Mouse (Mus musculus): ENCODE results near the gene Evi2a.

Gene Evi2a

DNA sequence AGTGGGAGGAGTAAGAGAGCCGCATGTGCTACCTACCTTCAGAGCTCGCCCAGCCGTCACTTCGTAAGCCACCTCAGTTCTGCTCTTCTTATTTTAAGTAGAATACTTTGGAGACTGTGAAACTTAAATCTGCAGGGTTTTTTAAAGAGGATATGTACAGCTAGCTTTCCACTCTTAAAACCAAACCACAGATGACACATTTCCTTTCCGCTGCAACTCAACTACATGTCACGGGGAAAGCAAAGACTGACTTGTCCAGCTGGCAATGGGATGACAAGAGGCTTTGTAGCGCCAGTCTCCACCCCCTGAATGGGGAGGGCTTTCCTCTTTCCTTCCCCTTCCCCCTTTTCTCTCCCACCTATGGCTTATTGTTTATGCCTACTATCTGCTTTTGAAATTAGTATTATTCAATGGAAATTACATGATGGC is at the start of gene Evi2a, which contains the start of gene Evi2:
TSS of gene Evi2a (minus strand) at position 277 of the 429 bp plus-strand sequence.
TSS of gene Evi2 (minus strand) at position 257 of the 429 bp plus-strand sequence.
- in situ Hi-C loops (cut with MboI; ENCODE audit: unreplicated experiment in 2 of 2): no loop called here

DNA sequence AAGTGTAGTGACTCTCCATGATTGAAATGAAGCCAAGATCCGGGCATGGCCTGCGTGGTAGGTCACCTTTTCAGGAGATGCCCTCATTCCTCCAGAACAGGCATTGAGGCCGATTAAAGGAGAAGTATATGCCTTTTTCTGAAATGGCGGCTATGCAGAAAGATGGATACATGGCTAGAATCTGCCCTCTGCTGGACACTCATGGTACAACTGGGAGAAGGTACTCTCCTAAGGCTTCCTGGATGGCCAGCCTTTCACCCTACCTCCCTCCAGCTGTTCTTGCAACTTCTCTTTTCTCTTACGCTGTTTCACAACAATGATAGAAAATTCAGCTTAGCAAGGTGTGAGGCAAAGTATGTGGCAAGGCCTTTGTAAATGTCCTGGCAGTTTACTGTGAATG is 47.3 kb upstream of the Evi2a start:
- in situ Hi-C loops (cut with MboI; ENCODE audit: unreplicated experiment in 2 of 2): loop anchor here (5.0 to 25.0 kb wide), 8 partner anchors 93 to 740 kb away; partner anchors contain the start of genes Gm9964 (in 1 of the 2) and Lyrm9 (in 1 of the 2)

DNA sequence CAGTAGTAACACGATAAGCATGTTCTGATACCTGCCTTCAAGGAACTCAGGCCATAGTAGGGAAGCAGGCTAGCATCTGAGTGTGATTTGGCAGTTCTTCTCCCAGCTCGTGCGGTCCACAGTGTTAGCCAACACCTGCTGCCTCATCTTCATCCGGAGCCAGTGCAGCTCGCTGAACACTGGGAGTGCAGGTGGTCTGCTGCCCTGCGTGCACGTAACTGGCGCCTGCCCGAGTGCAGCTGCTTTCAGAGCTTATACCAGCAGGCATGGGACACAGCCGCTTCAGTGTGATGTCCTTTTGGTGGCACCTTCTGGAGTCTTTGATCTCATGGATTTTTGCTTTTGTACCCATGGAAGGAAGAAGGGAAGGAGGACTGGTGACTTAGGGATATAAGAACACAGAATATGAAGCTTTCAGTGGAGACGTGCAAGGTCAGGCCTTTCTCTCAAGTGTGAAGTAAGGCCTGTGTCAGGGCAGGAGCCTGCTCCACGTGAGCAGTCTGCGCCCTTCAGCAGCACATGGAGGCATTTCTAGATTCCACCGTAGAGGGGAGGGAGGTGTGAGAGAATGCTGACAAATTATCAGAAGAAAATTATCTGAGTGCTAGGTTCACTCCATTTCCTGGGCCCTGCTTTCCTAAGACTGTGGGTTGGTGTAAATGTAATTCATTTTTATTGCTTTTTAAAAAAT is 45.1 kb upstream of the Evi2a start:
- in situ Hi-C loops (cut with MboI; ENCODE audit: unreplicated experiment in 2 of 2): loop anchor here (5.0 to 25.0 kb wide), 8 partner anchors 91 to 738 kb away; partner anchors contain the start of genes Gm9964 (in 1 of the 2) and Lyrm9 (in 1 of the 2)

DNA sequence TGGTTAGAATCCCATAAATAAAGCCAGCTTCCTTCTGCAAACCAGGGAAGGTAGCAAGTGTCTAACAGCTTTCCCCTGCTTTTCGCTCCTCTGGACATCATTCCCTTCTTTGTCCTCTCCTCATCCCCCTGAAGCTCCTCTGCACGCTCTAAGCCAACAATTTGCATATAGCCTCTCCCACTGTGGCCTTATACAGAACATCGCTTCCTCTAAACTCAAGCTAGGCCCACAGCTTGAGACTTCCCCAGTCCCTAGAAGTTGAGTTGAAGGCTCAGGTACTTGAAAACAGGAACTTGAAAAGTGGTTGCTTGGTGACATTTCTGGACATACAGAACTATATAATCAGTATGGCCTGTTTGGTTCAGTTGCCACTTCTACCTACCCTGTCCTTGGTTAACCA is 43.4 kb upstream of the Evi2a start:
- in situ Hi-C loops (cut with MboI; ENCODE audit: unreplicated experiment in 2 of 2): loop anchor here (10.0 kb wide), 2 partner anchors 89 to 729 kb away; no protein-coding TSS in a partner anchor

DNA sequence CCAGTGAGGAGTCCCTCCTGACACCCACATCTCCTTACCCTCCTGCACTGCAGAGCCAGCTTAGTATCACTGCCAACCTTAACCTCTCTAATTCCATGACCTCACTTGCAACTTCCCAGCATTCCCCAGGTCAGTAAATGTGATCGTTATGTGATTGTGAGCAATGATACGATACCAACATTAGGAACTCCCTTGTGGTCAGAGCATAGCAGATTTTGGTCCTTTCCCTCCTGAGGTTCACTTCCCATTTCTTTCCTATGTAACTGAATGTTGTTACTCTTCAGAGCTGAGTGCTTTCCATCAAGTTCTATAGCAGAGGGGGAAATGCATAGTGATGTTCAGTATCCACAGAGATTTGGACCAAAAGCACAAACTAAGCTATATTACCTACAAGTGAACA is 39.9 kb upstream of the Evi2a start:
- in situ Hi-C loops (cut with MboI; ENCODE audit: unreplicated experiment in 2 of 2): loop anchor here (10.0 kb wide), 2 partner anchors 86 to 726 kb away; no protein-coding TSS in a partner anchor

DNA sequence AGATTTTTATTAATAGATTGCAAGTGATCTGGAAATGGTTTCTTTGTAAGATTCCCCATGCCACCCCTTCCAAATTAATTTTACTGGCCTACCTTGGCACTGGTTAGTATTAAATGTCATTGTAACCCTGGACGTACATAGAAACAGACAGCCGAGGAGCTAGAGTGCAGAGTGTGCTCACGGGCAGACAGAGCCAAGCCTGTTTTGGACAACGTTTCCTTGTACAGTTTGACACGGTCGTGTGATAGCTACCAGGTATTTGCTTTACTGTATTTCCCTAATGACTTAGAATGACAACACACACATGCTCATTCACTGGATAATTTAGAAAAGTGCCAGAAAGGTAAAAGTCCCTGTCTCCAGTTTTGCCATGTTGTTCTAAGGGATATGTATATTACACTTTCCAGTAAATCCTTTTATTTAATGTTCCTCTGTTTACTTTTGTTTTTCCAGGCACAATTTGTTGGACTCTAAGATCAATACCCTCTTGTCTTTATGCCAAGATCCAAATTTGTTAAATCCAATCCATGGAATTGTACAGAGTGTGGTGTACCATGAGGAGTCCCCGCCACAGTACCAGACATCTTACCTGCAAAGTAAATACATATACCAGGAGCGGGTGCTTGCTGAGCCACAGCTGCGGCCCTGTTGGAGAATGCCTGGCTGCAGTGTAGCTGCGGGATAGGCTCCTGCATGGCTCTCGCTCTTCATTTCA is 37.9 kb upstream of the Evi2a start:
- in situ Hi-C loops (cut with MboI; ENCODE audit: unreplicated experiment in 2 of 2): no loop called here

DNA sequence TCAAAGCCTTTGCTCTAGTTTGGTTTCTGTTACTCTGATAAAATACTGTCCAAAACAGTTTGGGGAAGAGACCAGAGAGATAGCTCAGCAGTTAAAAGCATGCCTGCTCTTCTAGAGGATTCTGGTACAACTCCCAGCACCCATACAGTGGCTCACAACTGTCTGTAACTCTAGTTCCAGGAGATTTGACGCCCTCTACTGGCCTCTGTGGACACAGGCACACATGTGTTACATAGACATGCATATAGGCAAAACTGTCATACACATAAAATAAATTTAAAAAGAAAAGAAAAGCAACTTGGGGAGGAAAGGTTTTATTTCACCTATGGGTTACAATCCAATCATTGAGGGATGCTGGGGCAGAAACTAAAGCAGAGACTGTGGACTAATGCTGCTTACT is 36.5 kb upstream of the Evi2a start:
- in situ Hi-C loops (cut with MboI; ENCODE audit: unreplicated experiment in 2 of 2): no loop called here

DNA sequence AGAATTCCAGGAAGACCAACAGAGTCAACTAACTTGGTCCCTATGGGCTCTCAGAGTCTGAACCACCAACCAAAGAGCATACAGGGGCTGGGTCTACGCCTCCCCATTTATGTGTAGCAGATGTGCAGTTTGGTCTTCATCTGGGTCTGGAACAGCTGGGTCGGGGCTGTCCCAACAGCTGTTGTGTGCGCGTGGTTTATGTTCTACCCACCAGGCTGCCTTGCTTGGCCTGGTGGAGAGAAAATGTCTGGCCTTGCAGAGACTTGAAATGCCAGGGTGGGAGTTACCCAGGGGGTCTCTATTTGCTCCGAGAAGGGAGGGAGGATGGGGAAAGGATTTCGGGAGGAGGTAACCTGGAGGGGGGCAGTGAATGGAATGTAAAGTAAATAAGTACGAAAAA is 33.1 kb upstream of the Evi2a start:
- in situ Hi-C loops (cut with MboI; ENCODE audit: unreplicated experiment in 2 of 2): no loop called here

DNA sequence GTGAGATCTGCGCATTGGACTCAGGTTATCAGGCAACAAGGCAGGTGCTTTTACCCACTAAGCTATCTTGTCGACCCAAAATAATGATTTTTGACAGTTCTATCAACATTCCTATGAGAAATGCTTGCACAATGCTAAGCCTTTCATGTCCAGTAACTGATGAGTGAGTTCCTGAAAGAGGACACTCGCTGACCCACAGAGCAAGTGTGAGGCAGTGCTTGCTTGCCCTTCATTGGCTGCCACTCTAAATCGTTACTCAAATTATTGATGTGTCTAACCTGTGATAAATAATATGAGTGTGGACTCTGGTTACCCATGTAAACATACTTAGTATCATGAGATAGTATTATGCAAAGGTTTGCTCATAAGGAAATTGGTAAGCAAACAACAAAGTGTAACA is 30.1 kb upstream of the Evi2a start:
- in situ Hi-C loops (cut with MboI; ENCODE audit: unreplicated experiment in 2 of 2): no loop called here

DNA sequence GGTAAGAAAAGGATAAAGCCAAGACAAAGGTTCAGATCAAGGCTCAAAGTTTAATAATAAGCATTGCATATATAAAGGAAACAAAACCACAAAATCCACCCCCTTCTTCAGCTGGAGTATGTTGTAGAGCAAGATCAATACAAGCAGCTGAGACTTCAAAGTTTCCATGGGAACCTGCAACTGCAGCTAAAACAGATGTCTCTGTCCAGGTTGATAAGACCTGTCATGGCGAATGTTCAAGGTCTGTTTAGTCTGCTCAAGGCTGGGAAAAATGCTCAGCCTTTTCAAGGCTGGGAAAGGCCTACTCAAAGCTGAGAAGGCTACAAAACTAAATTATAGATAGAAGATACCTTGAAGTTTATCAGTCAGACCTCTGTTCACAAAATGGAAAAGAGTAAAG is 22.2 kb upstream of the Evi2a start:
- in situ Hi-C loops (cut with MboI; ENCODE audit: unreplicated experiment in 2 of 2): loop anchor here in 1 of 2 experiments (5.0 kb wide), 1 partner anchor 55 kb away; no protein-coding TSS in a partner anchor

DNA sequence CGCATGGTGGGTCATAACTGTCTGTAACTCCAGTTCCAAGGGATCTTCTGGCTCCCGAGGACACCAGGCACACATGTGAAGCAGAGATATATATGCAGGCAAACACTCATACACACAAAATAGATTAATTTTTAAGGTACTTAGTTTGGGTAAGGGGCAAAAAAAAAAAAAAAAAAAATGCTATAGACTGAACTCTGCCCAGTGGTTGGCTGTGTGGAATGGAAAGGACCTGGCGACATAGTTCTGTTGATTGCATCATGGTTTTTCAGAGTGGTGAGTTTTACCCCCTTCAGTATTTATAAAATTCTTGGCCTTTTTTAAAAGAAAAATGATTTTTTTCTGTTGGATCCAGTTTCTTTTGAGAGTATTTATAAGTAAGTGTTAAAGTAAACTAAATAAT is 5.9 kb upstream of the Evi2a start:
- in situ Hi-C loops (cut with MboI; ENCODE audit: unreplicated experiment in 2 of 2): no loop called here

DNA sequence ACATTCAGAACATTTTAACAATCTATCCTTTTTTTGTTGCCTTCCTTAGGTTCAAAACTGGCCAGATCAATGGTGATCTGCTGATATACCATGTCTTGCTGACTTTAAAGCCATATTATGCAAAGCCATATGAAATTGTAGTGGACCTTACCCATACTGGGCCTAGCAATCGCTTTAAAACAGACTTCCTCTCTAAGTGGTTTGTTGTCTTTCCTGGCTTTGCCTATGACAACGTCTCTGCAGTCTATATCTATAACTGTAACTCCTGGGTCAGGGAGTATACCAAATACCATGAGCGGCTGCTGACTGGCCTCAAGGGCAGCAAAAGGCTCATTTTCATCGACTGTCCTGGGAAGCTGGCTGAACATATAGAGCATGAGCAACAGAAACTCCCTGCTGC is 5.1 kb upstream of the Evi2a start:
- in situ Hi-C loops (cut with MboI; ENCODE audit: unreplicated experiment in 2 of 2): no loop called here

DNA sequence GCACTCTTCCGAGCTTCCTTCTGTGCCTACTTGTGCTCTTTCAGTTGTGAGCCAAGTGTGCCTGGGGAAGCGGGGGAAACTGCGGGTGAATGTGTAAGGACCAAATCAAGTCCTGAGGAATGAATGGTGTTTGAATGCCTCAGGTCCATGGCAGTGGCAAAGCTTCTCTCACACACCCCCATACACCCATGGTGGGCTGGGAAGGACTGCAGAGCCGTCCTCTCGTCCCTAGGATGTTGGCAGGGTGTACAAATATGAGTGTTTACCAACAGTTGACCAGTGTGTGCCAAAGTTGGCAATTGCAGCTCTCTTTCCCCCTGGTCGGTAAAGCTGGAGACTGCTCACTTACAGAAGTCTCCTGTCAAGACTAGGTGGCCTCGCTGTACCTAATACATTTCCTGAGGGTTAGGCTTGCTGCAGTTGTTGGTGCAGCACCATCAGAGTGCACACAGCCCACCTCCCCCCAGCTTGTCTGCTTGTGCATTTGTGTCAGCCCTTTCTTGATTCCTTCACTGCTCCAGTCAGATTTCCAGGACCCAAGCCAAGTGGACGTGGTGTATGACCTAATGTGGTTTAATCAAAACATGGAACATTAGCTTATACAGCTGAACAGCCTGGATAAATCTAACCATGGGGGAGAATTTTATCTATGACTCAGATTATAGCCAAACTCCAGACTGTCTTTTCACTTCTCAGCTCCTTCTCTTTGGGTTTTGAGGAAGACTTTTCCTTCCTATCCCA is 3.7 kb upstream of the Evi2a start:
- in situ Hi-C loops (cut with MboI; ENCODE audit: unreplicated experiment in 2 of 2): no loop called here

DNA sequence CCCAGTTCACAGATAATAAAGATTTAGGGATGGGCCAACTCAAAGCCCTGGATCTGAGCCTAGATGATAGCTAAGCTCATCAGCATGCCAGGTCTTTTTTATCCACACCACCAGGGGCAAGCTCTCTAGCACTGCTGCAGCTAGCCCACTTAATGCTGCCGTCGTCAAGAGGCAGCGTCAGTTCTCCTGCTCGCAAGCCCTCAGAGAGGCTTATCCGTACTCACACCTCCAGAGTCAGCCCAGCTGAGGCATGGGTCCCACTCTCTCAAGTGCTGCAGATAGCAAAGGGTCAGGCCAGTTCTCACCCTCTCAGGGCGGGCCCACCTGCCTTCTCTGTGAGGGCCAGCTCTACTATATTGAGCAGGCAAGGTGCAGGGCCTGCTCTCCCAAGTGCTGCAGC is 2.9 kb upstream of the Evi2a start:
- in situ Hi-C loops (cut with MboI; ENCODE audit: unreplicated experiment in 2 of 2): no loop called here

DNA sequence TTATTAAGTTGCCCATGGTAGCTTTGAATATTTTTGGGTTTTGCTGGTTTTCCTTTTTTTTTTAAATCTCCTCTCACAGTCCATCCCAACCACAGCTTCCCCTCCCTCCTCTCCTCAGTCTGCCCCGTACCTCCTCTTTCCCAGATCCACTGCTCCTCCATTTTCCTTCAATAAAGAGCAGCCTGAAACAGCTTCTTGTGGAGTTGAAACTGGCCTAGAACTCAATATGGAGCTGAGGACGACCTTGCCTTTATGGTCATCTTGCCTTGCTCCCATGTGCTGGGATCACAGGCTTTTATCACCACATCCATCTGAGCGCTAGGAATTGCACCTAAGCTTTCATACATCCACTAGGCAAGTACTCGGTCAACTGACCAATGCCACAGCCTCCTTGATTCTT is 1.1 kb upstream of the Evi2a start:
- in situ Hi-C loops (cut with MboI; ENCODE audit: unreplicated experiment in 2 of 2): no loop called here

DNA sequence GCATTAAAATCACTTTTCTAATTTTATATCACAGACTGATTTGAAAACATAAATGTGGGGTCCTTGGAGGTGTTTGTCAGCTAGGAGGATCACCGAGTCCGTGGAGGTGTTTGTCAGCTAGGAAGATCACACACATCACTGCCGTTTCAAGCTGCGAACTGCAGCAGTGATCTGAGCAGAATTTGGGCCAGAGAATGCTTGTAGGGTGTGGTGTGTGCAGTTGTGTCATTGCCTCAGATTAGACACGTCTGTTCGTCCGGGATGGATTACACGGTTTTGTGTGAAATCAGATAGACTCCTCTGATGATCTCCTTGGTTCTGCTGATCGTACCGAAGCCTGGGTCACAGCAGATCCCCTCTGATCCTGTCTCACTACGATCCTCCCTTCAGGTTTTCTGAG is 365 bp upstream of the Evi2a start:
- in situ Hi-C loops (cut with MboI; ENCODE audit: unreplicated experiment in 2 of 2): no loop called here

DNA sequence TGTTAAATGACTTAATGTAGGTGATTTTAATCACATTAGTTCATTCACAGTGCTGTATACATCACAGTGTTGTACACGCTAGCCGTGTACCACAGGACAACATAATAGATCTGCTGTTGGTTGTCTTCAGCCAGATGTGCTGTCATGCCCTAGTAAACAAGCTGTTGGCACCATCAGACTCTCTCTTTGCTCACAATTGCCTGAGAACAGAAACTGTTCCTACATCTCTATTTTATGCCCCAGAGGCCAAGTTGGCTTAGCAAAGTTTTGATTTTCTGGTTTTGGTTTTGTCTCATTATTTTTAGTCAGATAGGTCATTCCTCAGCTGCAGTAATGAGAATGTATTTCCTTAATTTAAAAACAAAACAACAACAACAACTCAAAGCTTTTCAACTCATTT is 673 bp downstream of the Evi2a start:
- in situ Hi-C loops (cut with MboI; ENCODE audit: unreplicated experiment in 2 of 2): loop anchor here in 1 of 2 experiments (10.0 kb wide), 1 partner anchor 545 kb away; no protein-coding TSS in a partner anchor

DNA sequence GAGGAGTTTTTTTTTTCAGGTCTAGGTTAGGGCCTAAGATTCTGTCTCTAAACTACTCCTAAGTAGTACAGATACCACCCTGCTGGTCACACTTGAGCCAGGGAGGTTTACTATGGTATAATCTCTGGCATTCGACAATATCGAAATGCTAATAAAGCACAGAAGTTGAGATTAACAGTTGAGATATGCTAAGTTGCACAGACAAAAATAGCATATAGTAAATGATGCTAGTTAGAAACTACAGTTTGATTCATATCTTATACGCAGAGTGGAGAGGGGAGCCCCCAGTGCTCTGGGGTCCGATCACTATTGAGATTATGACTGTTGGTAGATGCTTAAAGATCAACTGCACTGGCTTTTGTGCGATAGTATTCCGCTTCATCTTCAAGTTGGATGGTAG is 1.2 kb downstream of the Evi2a start:
- in situ Hi-C loops (cut with MboI; ENCODE audit: unreplicated experiment in 2 of 2): loop anchor here in 1 of 2 experiments (10.0 kb wide), 1 partner anchor 546 kb away; no protein-coding TSS in a partner anchor

DNA sequence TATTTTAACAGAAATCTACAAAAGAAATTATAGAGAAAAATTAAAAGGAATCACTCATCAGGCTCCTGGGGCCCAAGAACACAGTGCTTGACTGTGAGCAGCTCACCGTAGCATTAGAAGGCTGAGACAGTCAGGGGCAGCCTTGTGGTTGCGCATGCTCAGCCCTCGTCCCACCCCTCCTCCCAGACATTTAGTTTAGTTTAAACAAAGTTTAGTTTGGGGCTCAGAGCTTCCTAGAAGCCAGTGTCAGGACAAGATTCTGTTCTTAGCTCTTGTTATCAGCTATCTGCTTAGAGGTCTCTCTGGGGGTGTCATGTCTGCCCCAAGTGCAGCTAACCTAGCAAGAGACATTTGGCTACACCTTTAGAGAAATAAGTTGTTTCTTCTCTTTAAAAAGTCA is 1.8 kb downstream of the Evi2a start:
- in situ Hi-C loops (cut with MboI; ENCODE audit: unreplicated experiment in 2 of 2): loop anchor here in 1 of 2 experiments (10.0 kb wide), 1 partner anchor 546 kb away; no protein-coding TSS in a partner anchor

DNA sequence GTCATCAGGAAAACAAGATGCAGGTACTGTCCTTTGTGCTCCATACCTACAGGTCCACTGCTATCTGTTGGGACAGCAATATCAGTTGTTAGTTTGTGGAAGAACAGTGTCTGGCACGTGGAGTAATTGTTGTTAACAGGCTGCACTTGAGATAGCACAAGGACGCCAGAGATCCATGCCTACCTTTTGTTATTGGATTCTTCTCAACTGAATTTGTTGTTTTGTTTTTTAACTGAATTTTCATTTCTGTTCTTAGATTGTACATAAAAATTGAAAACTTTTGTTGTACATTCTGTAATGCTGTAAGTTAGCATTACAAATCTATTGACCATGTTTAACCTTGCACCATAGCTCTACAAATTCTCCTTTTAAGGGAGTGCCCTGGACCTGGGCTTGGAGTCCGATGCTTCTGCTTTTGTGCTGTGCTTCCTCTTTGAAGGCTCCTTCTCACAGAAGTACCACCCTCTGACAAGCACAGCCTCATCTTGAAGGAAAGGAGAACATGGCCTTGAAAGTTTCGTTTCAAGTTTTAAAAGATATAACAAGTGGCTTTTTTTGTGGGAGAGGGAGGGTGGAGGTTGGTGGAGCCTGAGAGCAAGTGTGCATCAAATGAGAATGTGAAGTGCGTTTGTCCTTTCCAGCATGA is 2.5 kb downstream of the Evi2a start:
- in situ Hi-C loops (cut with MboI; ENCODE audit: unreplicated experiment in 2 of 2): loop anchor here in 1 of 2 experiments (10.0 kb wide), 1 partner anchor 547 kb away; no protein-coding TSS in a partner anchor

All from v-Abl transformed pro-B cells (cell line).